Mouse (Mus musculus) MEL (cell line): Measurements from ENCODE around the gene Csnk1e. TPM values are rescaled to one million over a fixed set of nuclear protein-coding genes. Genes with fewer than 3 reads are reported as not detected.

Source experiments
- DNase-seq: peaks from one replicate; pipeline ENCODE4 v3.0.0; 2011; ENCODE audit warnings: low read depth, low spot score
- H3K27ac ChIP-seq: 2 replicates; pipeline ENCODE4 v1.5.1; 2012; ENCODE audit warnings: low read depth, mild to moderate bottlenecking, control low read depth, low read length, moderate library complexity; ENCODE audit not compliant: control insufficient read depth
- H3K27me3 ChIP-seq, 2 experiments: fragments of 150-350 bp in 1 of 2; sonication (generic) in 1 of 2; 2 replicates each; pipeline ENCODE4 v1.6.1; 2012; ENCODE audit warnings: low read length in 2 of 2, mild to moderate bottlenecking in 2 of 2, improper control_type of control experiment in 1 of 2, moderate library complexity in 1 of 2; ENCODE audit not compliant: insufficient read depth in 2 of 2, control insufficient read depth in 1 of 2
- H3K36me3 ChIP-seq, 2 experiments: 2 replicates each; pipeline ENCODE4 v1.6.1; 2012 to 2014; ENCODE audit warnings: low read length in 2 of 2, improper control_type of control experiment in 1 of 2, inconsistent platforms in 1 of 2, mild to moderate bottlenecking in 1 of 2; ENCODE audit not compliant: insufficient read depth in 2 of 2, control insufficient read depth in 1 of 2
- H3K4me1 ChIP-seq, 2 experiments: fragments of 150-350 bp in 1 of 2; sonication (generic) in 1 of 2; 2 replicates each; pipeline ENCODE4 v1.6.1; 2012; ENCODE audit warnings: low read length in 2 of 2, improper control_type of control experiment in 1 of 2, mild to moderate bottlenecking in 1 of 2; ENCODE audit not compliant: insufficient read depth in 2 of 2, control insufficient read depth in 1 of 2
- H3K4me3 ChIP-seq, 2 experiments: fragments of 150-350 bp in 1 of 2; sonication (generic) in 1 of 2; 2 replicates each; pipeline ENCODE4 v1.5.1; 2012; ENCODE audit warnings: low read depth in 2 of 2, low read length in 2 of 2, mild to moderate bottlenecking in 2 of 2, moderate library complexity in 2 of 2, control low read depth in 1 of 2, improper control_type of control experiment in 1 of 2; ENCODE audit not compliant: control insufficient read depth in 1 of 2, insufficient read depth in 1 of 2
- H3K79me2 ChIP-seq: 2 replicates; pipeline ENCODE4 v1.6.1; 2012; ENCODE audit warnings: mild to moderate bottlenecking, low read length, moderate library complexity; ENCODE audit not compliant: control insufficient read depth, poor library complexity, insufficient read depth
- H3K9ac ChIP-seq: 2 replicates; pipeline ENCODE4 v1.6.1; 2012; ENCODE audit warnings: low read depth, mild to moderate bottlenecking, control low read depth, low read length, moderate library complexity; ENCODE audit not compliant: control insufficient read depth, poor library complexity, severe bottlenecking
- H3K9me3 ChIP-seq: fragments of 150-350 bp; sonication (generic); replicated peaks from 2 replicates; pipeline ENCODE4 v1.6.1; 2012; ENCODE audit warnings: mild to moderate bottlenecking, low read length, improper control_type of control experiment, moderate library complexity; ENCODE audit not compliant: insufficient read depth
- BHLHE40 ChIP-seq: IDR thresholded peaks from 2 replicates; pipeline ENCODE4 v1.6.1; 2012; ENCODE audit warnings: low read depth, mild to moderate bottlenecking, inconsistent platforms, low read length, improper control_type of control experiment, borderline replicate concordance
- E2F4 ChIP-seq: IDR thresholded peaks from 2 replicates; pipeline ENCODE4 v1.6.1; 2011; ENCODE audit warnings: low read depth, low read length, improper control_type of control experiment, borderline replicate concordance
- ELF1 ChIP-seq: IDR thresholded peaks from 2 replicates; pipeline ENCODE4 v1.6.1; 2014; ENCODE audit warnings: low read depth, mild to moderate bottlenecking, inconsistent platforms, low read length, improper control_type of control experiment, moderate library complexity
- HCFC1 ChIP-seq: IDR thresholded peaks from 2 replicates; pipeline ENCODE4 v1.6.1; 2012; ENCODE audit warnings: low read depth, mild to moderate bottlenecking, inconsistent platforms, low read length, improper control_type of control experiment, moderate library complexity
- MAFK ChIP-seq: IDR thresholded peaks from 2 replicates; pipeline ENCODE4 v1.6.1; 2011; ENCODE audit warnings: low read depth, mild to moderate bottlenecking, low read length, improper control_type of control experiment, borderline replicate concordance
- MAX ChIP-seq: IDR thresholded peaks from 2 replicates; pipeline ENCODE4 v1.6.1; 2011; ENCODE audit warnings: low read length, improper control_type of control experiment
- MAZ ChIP-seq: IDR thresholded peaks from 2 replicates; pipeline ENCODE4 v1.6.1; 2012; ENCODE audit warnings: low read depth, mild to moderate bottlenecking, inconsistent platforms, low read length, improper control_type of control experiment
- MXI1 ChIP-seq: IDR thresholded peaks from 2 replicates; pipeline ENCODE4 v1.6.1; 2011; ENCODE audit warnings: mild to moderate bottlenecking, low read depth, low read length, improper control_type of control experiment
- MYB ChIP-seq: IDR thresholded peaks from 2 replicates; pipeline ENCODE4 v1.6.1; 2011; ENCODE audit warnings: mild to moderate bottlenecking, low read depth, low read length, improper control_type of control experiment
- NELFE ChIP-seq: IDR thresholded peaks from 2 replicates; pipeline ENCODE4 v1.6.1; 2011; ENCODE audit warnings: low read depth, low read length, improper control_type of control experiment
- POLR2A ChIP-seq, 2 experiments: IDR thresholded peaks; 2 replicates each; pipeline ENCODE4 v1.6.1; 2011 to 2012; ENCODE audit warnings: low read length in 2 of 2, mild to moderate bottlenecking in 2 of 2, control low read depth in 1 of 2, improper control_type of control experiment in 1 of 2, low read depth in 1 of 2, moderate library complexity in 1 of 2; ENCODE audit not compliant: control insufficient read depth in 1 of 2, insufficient read depth in 1 of 2, poor library complexity in 1 of 2
- POLR2AphosphoS5 ChIP-seq: IDR thresholded peaks from 2 replicates; pipeline ENCODE4 v1.6.1; 2012; ENCODE audit warnings: low read depth, borderline replicate concordance, mild to moderate bottlenecking, inconsistent platforms, low read length, moderate library complexity, mixed read lengths
- TCF12 ChIP-seq: IDR thresholded peaks from 2 replicates; pipeline ENCODE4 v1.6.1; 2014; ENCODE audit warnings: low read depth, mild to moderate bottlenecking, inconsistent platforms, low read length, improper control_type of control experiment, moderate library complexity
- ZMIZ1 ChIP-seq: IDR thresholded peaks from 2 replicates; pipeline ENCODE4 v1.6.1; 2012; ENCODE audit warnings: low read depth, mild to moderate bottlenecking, inconsistent platforms, low read length, improper control_type of control experiment, moderate library complexity
- ZNF384 ChIP-seq: IDR thresholded peaks from 2 replicates; pipeline ENCODE4 v1.6.1; 2012; ENCODE audit warnings: low read depth, mild to moderate bottlenecking, inconsistent platforms, low read length, improper control_type of control experiment
- polyA plus RNA-seq, 2 experiments: library from polyadenylated mRNA; stranded (reverse) in 1 of 2; unstranded in 1 of 2; fragments of >175 nt in 1 of 2; fragments of >200 nt in 1 of 2; gene quantifications; 2 replicates each; pipeline versions ENCODE4 v1.2.1 to v1.2.4; 2012; ENCODE audit warnings: low replicate concordance in 2 of 2, low read depth in 1 of 2; ENCODE audit not compliant: insufficient read length in 2 of 2, insufficient read depth in 1 of 2, missing spikeins in 1 of 2
- total RNA-seq: library from RNA; depleted of rRNA; stranded (reverse); fragments of 300-350 nt; gene quantifications from 2 replicates; pipeline ENCODE4 v1.2.3, GENCODE M21; 2012

Gene Csnk1e
- total and polyA plus RNA-seq, 3 experiments: 28.5 to 58.1 TPM; not detected in 1

DNA sequence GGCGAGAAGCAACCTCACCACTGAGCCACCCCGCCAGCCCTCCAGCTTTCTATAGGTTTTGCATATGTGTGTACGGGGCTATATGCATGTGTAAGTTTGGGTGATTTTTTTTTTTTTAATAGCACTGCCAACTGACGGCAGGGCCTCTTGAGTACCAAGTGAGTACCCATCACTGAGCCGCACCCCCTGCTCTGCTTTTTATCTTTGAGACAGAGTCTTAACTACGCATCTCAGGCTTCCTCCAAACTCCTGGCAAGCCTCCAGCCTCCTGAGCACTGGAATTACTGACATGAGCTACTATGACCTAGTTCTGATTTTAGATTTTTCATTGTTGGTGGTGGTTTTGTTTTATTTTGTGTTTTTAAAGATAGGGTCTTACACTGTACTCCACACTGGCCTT lies 27.9 kb downstream of the Csnk1e start (continued):
- peak; percentile 94 for TF ChIP-seq TCF12
- TF ChIP-seq NELFE: no peak
- no peak for TF ChIP-seq POLR2AphosphoS5
- TF ChIP-seq MAFK: no peak
- no peak for TF ChIP-seq POLR2A (IDR thresholded peaks at IDR 0.05; ENCODE audit: control insufficient read depth in 1 of 2, insufficient read depth in 1 of 2, low read depth in 1 of 2, low read length in 2 of 2, poor library complexity in 1 of 2)
- peak; percentile 58; the same call in 1 of the 2 replicates for TF ChIP-seq BHLHE40
- TF ChIP-seq ZNF384: peak; percentile 73
- no peak for TF ChIP-seq HCFC1

- H3K36me3 ChIP-seq: peaks cover 4 to 13% of the 10 kb centered on the region in 2 experiments; a peak in 3 of 4 replicates
Measured at GRCm38 (mm10) chr15:79425516-79425915, 29.9 kb downstream of the Csnk1e start.

GRCm38 (mm10) chr15:79424602-79425001 lies 30.8 kb downstream of the Csnk1e start:
- Histone ChIP-seq H3K27me3 (no peaks in the 10 kb centered on the region), H3K9ac (no peak overlapping the region), H3K4me3 (no peak overlapping the region)
- TF ChIP-seq MYB (no peak), MAFK (no peak), E2F4 (no peak), ELF1 (no peak), BHLHE40 (no peak)
- TF ChIP-seq, all 39 proteins: peak for 0
- H3K27ac ChIP-seq: no peak overlapping the region
- peaks cover 4 to 13% of the 10 kb centered on the region in 2 experiments; a peak in 3 of 4 replicates for H3K36me3 ChIP-seq
- H3K9me3 ChIP-seq: no peaks in the 10 kb centered on the region
- H3K79me2 ChIP-seq: no peaks in the 10 kb centered on the region
- peaks cover 3 to 17% of the 10 kb centered on the region in 2 experiments for H3K4me1 ChIP-seq
- DNase-seq: no peak

More at GRCm38 (mm10) chr15:79425516-79425915, 29.9 kb downstream of the Csnk1e start:
- Histone ChIP-seq H3K79me2 (no peaks in the 10 kb centered on the region), H3K27me3 (no peaks in the 10 kb centered on the region), H3K9ac (no peak overlapping the region), H3K4me1 (peaks cover 3 to 17% of the 10 kb centered on the region in 2 experiments), H3K27ac (no peak overlapping the region), H3K9me3 (no peaks in the 10 kb centered on the region), H3K4me3 (no peak overlapping the region)
- DNase-seq: no peak
- no peak for TF ChIP-seq POLR2AphosphoS5
- TF ChIP-seq ELF1: no peak
- TF ChIP-seq BHLHE40: no peak
- no peak for TF ChIP-seq MYB
- TF ChIP-seq ZMIZ1: no peak
- no peak for TF ChIP-seq MAZ
- no peak for TF ChIP-seq MAX
- no peak for TF ChIP-seq TCF12
- no peak for TF ChIP-seq MXI1
- no peak for TF ChIP-seq MAFK
